Mouse (Mus musculus) frontal cortex, postnatal 25 days (tissue): ENCODE data around the gene Cfap69.
A peak's percentile ranks its signal among the peaks of the same experiment; 100 is the strongest.

ENCODE experiments used
- DNase-seq, 2 experiments: peaks; one replicate each; pipeline ENCODE4 v3.0.0; 2022; ENCODE audit warnings: low spot score in 2 of 2

Cfap69 gene

GRCm38 (mm10) chr5:5657932-5658331 is 6.1 kb downstream of the Cfap69 start:
- no peak for DNase-seq

- DNase-seq: peak in 1 of 2 experiments; percentile 19
Observed at GRCm38 (mm10) chr5:5648817-5649569, 15.0 kb downstream of the Cfap69 start.

GRCm38 (mm10) chr5:5646173-5646572 is 17.9 kb downstream of the Cfap69 start:
- no peak for DNase-seq

GRCm38 (mm10) chr5:5638496-5638895 is 25.5 kb downstream of the Cfap69 start:
- DNase-seq: no peak

- no peak for DNase-seq
Observed at GRCm38 (mm10) chr5:5625491-5625890, 38.5 kb downstream of the Cfap69 start.

GRCm38 (mm10) chr5:5618329-5618728 is 45.7 kb downstream of the Cfap69 start:
- DNase-seq: no peak

- no peak for DNase-seq
Observed at GRCm38 (mm10) chr5:5610540-5610939, 53.5 kb downstream of the Cfap69 start.

- no peak for DNase-seq
Observed at GRCm38 (mm10) chr5:5587686-5588085, 76.4 kb downstream of the Cfap69 start.

- no peak for DNase-seq
Observed at GRCm38 (mm10) chr5:5573749-5574317, 90.2 kb downstream of the Cfap69 start, which contains the start of gene Gm8773. TSS of gene Gm8773 (plus strand) at chr5:5573799.

GRCm38 (mm10) chr5:5562435-5562834 is 101.6 kb downstream of the Cfap69 start:
- no peak for DNase-seq

- DNase-seq: no peak
Observed at GRCm38 (mm10) chr5:5561041-5561706, 102.9 kb downstream of the Cfap69 start.

GRCm38 (mm10) chr5:5559798-5560197 is 104.2 kb downstream of the Cfap69 start:
- no peak for DNase-seq

- peak; percentile 84 to 88 for DNase-seq
Observed at GRCm38 (mm10) chr5:5559079-5559740, 104.8 kb downstream of the Cfap69 start, which contains the start of gene Gtpbp10. TSS of gene Gtpbp10 (minus strand) at chr5:5559538.

GRCm38 (mm10) chr5:5551110-5551509 is 112.9 kb downstream of the Cfap69 start:
- DNase-seq: no peak

GRCm38 (mm10) chr5:5540385-5540784 is 123.7 kb downstream of the Cfap69 start:
- no peak for DNase-seq

GRCm38 (mm10) chr5:5539771-5540170 is 124.3 kb downstream of the Cfap69 start:
- DNase-seq: no peak

- no peak for DNase-seq
Observed at GRCm38 (mm10) chr5:5536131-5536530, 127.9 kb downstream of the Cfap69 start.

- DNase-seq: no peak
Observed at GRCm38 (mm10) chr5:5533656-5534420, 130.2 kb downstream of the Cfap69 start.
